Mouse (Mus musculus) embryonic fibroblast, embryonic 13.5 days (primary cell): Measurements from ENCODE around the gene Gabrg3. TPM values are rescaled to one million over a fixed set of nuclear protein-coding genes. Genes with fewer than 3 reads are reported as not detected.

ENCODE experiments used
- H3K27ac ChIP-seq: 2 replicates; pipeline ENCODE4 v1.5.1; 2012; ENCODE audit warnings: low read length, control low read depth, inconsistent platforms; ENCODE audit not compliant: insufficient read depth
- H3K4me1 ChIP-seq: 2 replicates; pipeline ENCODE4 v1.6.1; 2011; ENCODE audit warnings: low read length; ENCODE audit not compliant: control insufficient read depth, insufficient read depth
- H3K4me3 ChIP-seq: 2 replicates; pipeline ENCODE4 v1.5.1; 2011; ENCODE audit warnings: mild to moderate bottlenecking, control low read depth, low read length; ENCODE audit not compliant: insufficient read depth
- CTCF ChIP-seq: IDR thresholded peaks from 2 replicates; pipeline ENCODE4 v1.5.1; 2011; ENCODE audit warnings: mild to moderate bottlenecking, control low read depth, low read length, moderate library complexity, borderline replicate concordance; ENCODE audit not compliant: insufficient read depth
- POLR2A ChIP-seq: IDR thresholded peaks from 2 replicates; pipeline ENCODE4 v1.6.1; 2011; ENCODE audit warnings: low read depth, mild to moderate bottlenecking, control low read depth, low read length, moderate library complexity
- polyA plus RNA-seq: library from polyadenylated mRNA; stranded (reverse); fragments of >200 nt; gene quantifications from 2 replicates; pipeline ENCODE4 v1.2.4, GENCODE M21; 2011; ENCODE audit warnings: low read depth; ENCODE audit not compliant: missing spikeins, insufficient read length

Gene Gabrg3
- polyA plus RNA-seq, 1 experiment = not detected

GRCm38 (mm10) chr7:57133009-57133408 lies 254.0 kb downstream of the Gabrg3 start:
- no peaks in the 10 kb centered on the region; the same call in 1 of the 2 replicates for H3K4me1 ChIP-seq
- no peak overlapping the region for H3K4me3 ChIP-seq
- H3K27ac ChIP-seq = no peak overlapping the region
- TF ChIP-seq CTCF (no peak), POLR2A (no peak)

GRCm38 (mm10) chr7:57132471-57132870 lies 254.5 kb downstream of the Gabrg3 start:
- TF ChIP-seq POLR2A (no peak), CTCF (no peak)
- Histone ChIP-seq H3K4me1 (no peaks in the 10 kb centered on the region), H3K4me3 (no peak overlapping the region), H3K27ac (no peak overlapping the region)

- H3K4me1 ChIP-seq = no peaks in the 10 kb centered on the region
- H3K4me3 ChIP-seq = no peak overlapping the region
- H3K27ac ChIP-seq = no peak overlapping the region
- no peak for TF ChIP-seq POLR2A
- TF ChIP-seq CTCF = no peak
These were observed 286.9 kb downstream of the Gabrg3 start for GRCm38 (mm10) chr7:57100065-57100464.

GRCm38 (mm10) chr7:57082071-57082470 lies 304.9 kb downstream of the Gabrg3 start:
- Histone ChIP-seq H3K4me3 (no peak overlapping the region), H3K4me1 (no peaks in the 10 kb centered on the region; the same call in 1 of the 2 replicates), H3K27ac (no peak overlapping the region)
- TF ChIP-seq CTCF (no peak), POLR2A (no peak)

- Histone ChIP-seq H3K27ac (no peak overlapping the region), H3K4me3 (no peak overlapping the region), H3K4me1 (no peaks in the 10 kb centered on the region)
- TF ChIP-seq CTCF (no peak), POLR2A (no peak)
These were observed 315.4 kb downstream of the Gabrg3 start for GRCm38 (mm10) chr7:57071435-57072160.

GRCm38 (mm10) chr7:57065398-57065797 lies 321.6 kb downstream of the Gabrg3 start:
- H3K27ac ChIP-seq = no peak overlapping the region
- H3K4me3 ChIP-seq = no peak overlapping the region
- TF ChIP-seq POLR2A = no peak
- no peak for TF ChIP-seq CTCF
- no peaks in the 10 kb centered on the region for H3K4me1 ChIP-seq

GRCm38 (mm10) chr7:57050906-57051635 lies 335.9 kb downstream of the Gabrg3 start:
- H3K27ac ChIP-seq = no peak overlapping the region
- H3K4me3 ChIP-seq = no peak overlapping the region
- H3K4me1 ChIP-seq = no peaks in the 10 kb centered on the region
- TF ChIP-seq CTCF (no peak), POLR2A (no peak)

GRCm38 (mm10) chr7:57037861-57038421 lies 349.0 kb downstream of the Gabrg3 start:
- TF ChIP-seq CTCF (no peak), POLR2A (no peak)
- Histone ChIP-seq H3K27ac (no peak overlapping the region), H3K4me1 (no peaks in the 10 kb centered on the region), H3K4me3 (no peak overlapping the region)

GRCm38 (mm10) chr7:57000585-57001261 lies 386.3 kb downstream of the Gabrg3 start:
- H3K4me1 ChIP-seq = no peaks in the 10 kb centered on the region
- no peak overlapping the region for H3K4me3 ChIP-seq
- H3K27ac ChIP-seq = no peak overlapping the region; the same call in 1 of the 2 replicates
- TF ChIP-seq POLR2A (no peak), CTCF (no peak)

- no peak overlapping the region for H3K27ac ChIP-seq
- no peak for TF ChIP-seq CTCF
- no peak for TF ChIP-seq POLR2A
- no peaks in the 10 kb centered on the region for H3K4me1 ChIP-seq
- no peak overlapping the region for H3K4me3 ChIP-seq
These were observed 389.0 kb downstream of the Gabrg3 start for GRCm38 (mm10) chr7:56997713-56998624.
